ENCODE assay signal across 8 mouse cellular contexts in genomic region chr5:142767937-142768336, GRCm38 (mm10). TPM values are rescaled to one million over a fixed set of nuclear protein-coding genes. Genes with fewer than 3 reads are reported as not detected.
DNase-seq lines count a peak whose midpoint lies in the region; ATAC-seq and TF ChIP-seq lines count a peak whose summit lies in the region.

No protein-coding gene starts in this region.

- peaks cover 20% of the 10 kb centered on the region for H3K4me1 ChIP-seq in liver, embryonic 12.5 days
- peaks cover 4% of the 10 kb centered on the region; the same call in 1 of the 2 replicates for H3K4me1 ChIP-seq in cerebellum, adult 2 months (ENCODE audit: control insufficient read depth, insufficient read depth, low read length)
- H3K4me1 ChIP-seq in intestine, embryonic 15.5 days (replicated peaks) = peaks cover 11% of the 10 kb centered on the region
- H3K4me1 ChIP-seq in stomach, embryonic 16.5 days (ENCODE audit: control insufficient read depth, insufficient read depth, low read length) = peaks cover 10% of the 10 kb centered on the region; the same call in 1 of the 2 replicates

- peak; percentile 58 for DNase-seq in liver
- DNase-seq in cerebellum, adult 2 months = peak; percentile 84
- DNase-seq in frontal cortex, postnatal 36 days (ENCODE audit: low spot score in 2 of 2) = peak; percentile 70 to 83
- peak; percentile 75 for DNase-seq in left cerebral cortex, postnatal 4 days
- DNase-seq in monocyte, adult 2 months (ENCODE audit: low read depth in 1 of 2, low spot score in 2 of 2) = peak; percentile 19 to 33

- TF ChIP-seq POLR2A in cerebellum, adult 2 months (IDR thresholded peaks at IDR 0.05; ENCODE audit: borderline replicate concordance, insufficient read depth, low read length) = no peak

- 34% methylated on average over 7 of the region's 7 CpGs for WGBS in liver, embryonic 12.5 days (ENCODE audit: insufficient replicate concordance)
- WGBS in cerebellum, adult 2 months = 11% methylated on average over 7 of the region's 7 CpGs
- WGBS in intestine, embryonic 15.5 days = 21% methylated on average over 7 of the region's 7 CpGs
- 13% methylated on average over 7 of the region's 7 CpGs for whole genome bisulfite sequencing in stomach, embryonic 16.5 days

- no peak for ATAC-seq in liver, embryonic 12.5 days
- ATAC-seq in intestine, embryonic 15.5 days = peak; percentile 51
- ATAC-seq in stomach, embryonic 16.5 days (ENCODE audit: insufficient read depth, low FRiP score) = peak; percentile 28; the same call in 1 of the 2 replicates

- H3K9me3 ChIP-seq in liver, embryonic 12.5 days (replicated peaks) = no peaks in the 10 kb centered on the region
- no peaks in the 10 kb centered on the region for H3K9me3 ChIP-seq in intestine, embryonic 15.5 days
- H3K9me3 ChIP-seq in stomach, embryonic 16.5 days (replicated peaks; ENCODE audit: control insufficient read depth, low read length) = no peaks in the 10 kb centered on the region

- peaks cover 72% of the 10 kb centered on the region for H3K36me3 ChIP-seq in liver, embryonic 12.5 days
- H3K36me3 ChIP-seq in intestine, embryonic 15.5 days = peaks cover 51% of the 10 kb centered on the region
- peaks cover 35% of the 10 kb centered on the region for H3K36me3 ChIP-seq in stomach, embryonic 16.5 days (ENCODE audit: control insufficient read depth, insufficient read depth, low read length)

- no peak overlapping the region for H3K27ac ChIP-seq in liver, embryonic 12.5 days
- H3K27ac ChIP-seq in cerebellum, adult 2 months (ENCODE audit: insufficient read depth, low read length) = no peak overlapping the region
- no peak overlapping the region for H3K27ac ChIP-seq in intestine, embryonic 15.5 days
- H3K27ac ChIP-seq in stomach, embryonic 16.5 days (ENCODE audit: low read length) = no peak overlapping the region

- peak; percentile 81 for TF ChIP-seq CTCF in cerebellum, adult 2 months (IDR thresholded peaks at IDR 0.05; ENCODE audit: borderline replicate concordance, insufficient read depth, low read depth, low read length)

- H3K4me3 ChIP-seq in liver, embryonic 12.5 days = no peak overlapping the region
- H3K4me3 ChIP-seq in cerebellum, adult 2 months (replicated peaks; ENCODE audit: insufficient read depth, low read depth, low read length) = no peak overlapping the region
- no peak overlapping the region for H3K4me3 ChIP-seq in intestine, embryonic 15.5 days (replicated peaks)
- H3K4me3 ChIP-seq in stomach, embryonic 16.5 days (replicated peaks; ENCODE audit: low read length) = no peak overlapping the region

- H3K27me3 ChIP-seq in liver, embryonic 12.5 days (replicated peaks) = no peaks in the 10 kb centered on the region
- no peaks in the 10 kb centered on the region for H3K27me3 ChIP-seq in cerebellum, adult 2 months (ENCODE audit: control insufficient read depth, insufficient read depth, low read length)
- H3K27me3 ChIP-seq in intestine, embryonic 15.5 days (replicated peaks) = no peaks in the 10 kb centered on the region
- no peaks in the 10 kb centered on the region for H3K27me3 ChIP-seq in stomach, embryonic 16.5 days (ENCODE audit: control insufficient read depth, insufficient read depth, low read length)

- H3K9ac ChIP-seq in liver, embryonic 12.5 days = no peak overlapping the region
- H3K9ac ChIP-seq in intestine, embryonic 15.5 days = no peak overlapping the region
- no peak overlapping the region for H3K9ac ChIP-seq in stomach, embryonic 16.5 days (ENCODE audit: low read length)

- intact Hi-C loops in left cerebral cortex, postnatal 4 days (cut with DNase I) = loop anchor here (5.0 kb wide), 1 partner anchor 109 kb away; no protein-coding TSS in a partner anchor

- H3K4me2 ChIP-seq in liver, embryonic 12.5 days = no peak overlapping the region
- no peak overlapping the region for H3K4me2 ChIP-seq in intestine, embryonic 15.5 days (replicated peaks)
- no peak overlapping the region for H3K4me2 ChIP-seq in stomach, embryonic 16.5 days (ENCODE audit: low read depth, low read length)

RNA-seq across cellular contexts. Expression of gene Tnrc18, which starts 49.5 kb away (rescaled TPM):
- 8.8 and 8.9 TPM in 2 replicates for polyA plus RNA-seq in liver, embryonic 12.5 days (2016; fragmentation: Nextera tagmentation; extraction: Ambion mirVana)
- polyA plus RNA-seq in cerebellum, adult 2 months (2012; rRNA removed) = 29.3 and 36.5 TPM in 2 replicates
- 19.5 and 21.6 TPM in 2 replicates for polyA plus RNA-seq in intestine, embryonic 15.5 days (2015; fragmentation: Nextera tagmentation; extraction: Ambion mirVana)
- 100 to 1,000 TPM; 232 to 250 TPM for total RNA-seq in left cerebral cortex, postnatal 4 days (2021)
- 15.3 and 16.9 TPM in 2 replicates for polyA plus RNA-seq in stomach, embryonic 16.5 days (2015; fragmentation: Nextera tagmentation; extraction: Ambion mirVana)

Comparison
In these comparisons a context has a peak if more than half of its experiments do, and no peak if none do; other contexts are left out.
1. DNase-seq: peak in every context shown above with its lines; median percentile 84 in cerebellum, adult 2 months; 76 in frontal cortex, postnatal 36 days; 75 in left cerebral cortex, postnatal 4 days; 58 in liver; 26 in monocyte, adult 2 months.